Mouse (Mus musculus) MEL (cell line): ENCODE measurements around the gene Myo10. TPM values are rescaled to one million over a fixed set of nuclear protein-coding genes. Genes with fewer than 3 reads are reported as not detected.

Experiments
- DNase-seq: peaks from one replicate; pipeline ENCODE4 v3.0.0; 2011; ENCODE audit warnings: low read depth, low spot score
- H3K27ac ChIP-seq: 2 replicates; pipeline ENCODE4 v1.5.1; 2012; ENCODE audit warnings: low read depth, mild to moderate bottlenecking, control low read depth, low read length, moderate library complexity; ENCODE audit not compliant: control insufficient read depth
- H3K27me3 ChIP-seq, 2 experiments: fragments of 150-350 bp in 1 of 2; sonication (generic) in 1 of 2; 2 replicates each; pipeline ENCODE4 v1.6.1; 2012; ENCODE audit warnings: low read length in 2 of 2, mild to moderate bottlenecking in 2 of 2, improper control_type of control experiment in 1 of 2, moderate library complexity in 1 of 2; ENCODE audit not compliant: insufficient read depth in 2 of 2, control insufficient read depth in 1 of 2
- H3K36me3 ChIP-seq, 2 experiments: 2 replicates each; pipeline ENCODE4 v1.6.1; 2012 to 2014; ENCODE audit warnings: low read length in 2 of 2, improper control_type of control experiment in 1 of 2, inconsistent platforms in 1 of 2, mild to moderate bottlenecking in 1 of 2; ENCODE audit not compliant: insufficient read depth in 2 of 2, control insufficient read depth in 1 of 2
- H3K4me1 ChIP-seq, 2 experiments: fragments of 150-350 bp in 1 of 2; sonication (generic) in 1 of 2; 2 replicates each; pipeline ENCODE4 v1.6.1; 2012; ENCODE audit warnings: low read length in 2 of 2, improper control_type of control experiment in 1 of 2, mild to moderate bottlenecking in 1 of 2; ENCODE audit not compliant: insufficient read depth in 2 of 2, control insufficient read depth in 1 of 2
- H3K4me3 ChIP-seq, 2 experiments: fragments of 150-350 bp in 1 of 2; sonication (generic) in 1 of 2; 2 replicates each; pipeline ENCODE4 v1.5.1; 2012; ENCODE audit warnings: low read depth in 2 of 2, low read length in 2 of 2, mild to moderate bottlenecking in 2 of 2, moderate library complexity in 2 of 2, control low read depth in 1 of 2, improper control_type of control experiment in 1 of 2; ENCODE audit not compliant: control insufficient read depth in 1 of 2, insufficient read depth in 1 of 2
- H3K79me2 ChIP-seq: 2 replicates; pipeline ENCODE4 v1.6.1; 2012; ENCODE audit warnings: mild to moderate bottlenecking, low read length, moderate library complexity; ENCODE audit not compliant: control insufficient read depth, poor library complexity, insufficient read depth
- H3K9ac ChIP-seq: 2 replicates; pipeline ENCODE4 v1.6.1; 2012; ENCODE audit warnings: low read depth, mild to moderate bottlenecking, control low read depth, low read length, moderate library complexity; ENCODE audit not compliant: control insufficient read depth, poor library complexity, severe bottlenecking
- H3K9me3 ChIP-seq: fragments of 150-350 bp; sonication (generic); replicated peaks from 2 replicates; pipeline ENCODE4 v1.6.1; 2012; ENCODE audit warnings: mild to moderate bottlenecking, low read length, improper control_type of control experiment, moderate library complexity; ENCODE audit not compliant: insufficient read depth
- CHD1 ChIP-seq: IDR thresholded peaks from 2 replicates; pipeline ENCODE4 v1.6.1; 2012; ENCODE audit warnings: low read depth, mild to moderate bottlenecking, inconsistent platforms, low read length, improper control_type of control experiment
- CHD2 ChIP-seq: IDR thresholded peaks from 2 replicates; pipeline ENCODE4 v1.6.1; 2011; ENCODE audit warnings: low read length, improper control_type of control experiment
- CTCF ChIP-seq, 3 experiments: IDR thresholded peaks in 2 of 3; conservative IDR thresholded peaks in 1 of 3; 2 replicates each; pipeline ENCODE4 v1.5.1; 2011 to 2012; ENCODE audit warnings: low read length in 3 of 3, low read depth in 2 of 3, mild to moderate bottlenecking in 2 of 3, improper control_type of control experiment in 1 of 3, inconsistent platforms in 1 of 3, mixed read lengths in 1 of 3, moderate library complexity in 1 of 3; ENCODE audit not compliant: control insufficient read depth in 1 of 3, insufficient read depth in 1 of 3, poor library complexity in 1 of 3, severe bottlenecking in 1 of 3
- E2F4 ChIP-seq: IDR thresholded peaks from 2 replicates; pipeline ENCODE4 v1.6.1; 2011; ENCODE audit warnings: low read depth, low read length, improper control_type of control experiment, borderline replicate concordance
- EP300 ChIP-seq, 2 experiments: IDR thresholded peaks; 2 replicates each; pipeline ENCODE4 v1.6.1; 2011; ENCODE audit warnings: improper control_type of control experiment in 2 of 2, low read length in 2 of 2, low read depth in 1 of 2, mild to moderate bottlenecking in 1 of 2
- ETS1 ChIP-seq: IDR thresholded peaks from 2 replicates; pipeline ENCODE4 v1.6.1; 2012; ENCODE audit warnings: low read depth, mild to moderate bottlenecking, inconsistent platforms, low read length, improper control_type of control experiment, moderate library complexity
- GATA1 ChIP-seq: IDR thresholded peaks from 2 replicates; pipeline ENCODE4 v1.6.1; 2011; ENCODE audit warnings: low read depth, low read length, improper control_type of control experiment
- JUND ChIP-seq: IDR thresholded peaks from 2 replicates; pipeline ENCODE4 v1.6.1; 2011; ENCODE audit warnings: low read depth, mild to moderate bottlenecking, improper control_type of control experiment, low read length
- MEF2A ChIP-seq: IDR thresholded peaks from 2 replicates; pipeline ENCODE4 v1.6.1; 2014; ENCODE audit warnings: low read depth, mild to moderate bottlenecking, inconsistent platforms, low read length, improper control_type of control experiment; ENCODE audit not compliant: poor library complexity, insufficient replicate concordance, severe bottlenecking; ENCODE audit errors: extremely low read depth
- MXI1 ChIP-seq: IDR thresholded peaks from 2 replicates; pipeline ENCODE4 v1.6.1; 2011; ENCODE audit warnings: mild to moderate bottlenecking, low read depth, low read length, improper control_type of control experiment
- MYB ChIP-seq: IDR thresholded peaks from 2 replicates; pipeline ENCODE4 v1.6.1; 2011; ENCODE audit warnings: mild to moderate bottlenecking, low read depth, low read length, improper control_type of control experiment
- MYC ChIP-seq: IDR thresholded peaks from 2 replicates; pipeline ENCODE4 v1.6.1; 2011; ENCODE audit warnings: low read depth, mild to moderate bottlenecking, low read length, improper control_type of control experiment, moderate library complexity
- NELFE ChIP-seq: IDR thresholded peaks from 2 replicates; pipeline ENCODE4 v1.6.1; 2011; ENCODE audit warnings: low read depth, low read length, improper control_type of control experiment
- NRF1 ChIP-seq: IDR thresholded peaks from 2 replicates; pipeline ENCODE4 v1.6.1; 2014; ENCODE audit warnings: low read depth, mild to moderate bottlenecking, inconsistent platforms, low read length, improper control_type of control experiment, moderate library complexity; ENCODE audit not compliant: poor library complexity, insufficient read depth, severe bottlenecking
- POLR2A ChIP-seq, 2 experiments: IDR thresholded peaks; 2 replicates each; pipeline ENCODE4 v1.6.1; 2011 to 2012; ENCODE audit warnings: low read length in 2 of 2, mild to moderate bottlenecking in 2 of 2, control low read depth in 1 of 2, improper control_type of control experiment in 1 of 2, low read depth in 1 of 2, moderate library complexity in 1 of 2; ENCODE audit not compliant: control insufficient read depth in 1 of 2, insufficient read depth in 1 of 2, poor library complexity in 1 of 2
- POLR2AphosphoS2 ChIP-seq: IDR thresholded peaks from 2 replicates; pipeline ENCODE4 v1.6.1; 2011; ENCODE audit warnings: low read length, improper control_type of control experiment
- RAD21 ChIP-seq: IDR thresholded peaks from 2 replicates; pipeline ENCODE4 v1.6.1; 2011; ENCODE audit warnings: mild to moderate bottlenecking, low read depth, low read length, improper control_type of control experiment
- RCOR1 ChIP-seq: IDR thresholded peaks from 2 replicates; pipeline ENCODE4 v1.6.1; 2012; ENCODE audit warnings: low read depth, mild to moderate bottlenecking, inconsistent platforms, low read length, improper control_type of control experiment
- SIN3A ChIP-seq: IDR thresholded peaks from 2 replicates; pipeline ENCODE4 v1.6.1; 2012; ENCODE audit warnings: low read length, improper control_type of control experiment, inconsistent platforms
- TAL1 ChIP-seq: IDR thresholded peaks from 2 replicates; pipeline ENCODE4 v1.6.1; 2012; ENCODE audit warnings: mild to moderate bottlenecking, inconsistent platforms, low read length, moderate library complexity, mixed read lengths
- TBP ChIP-seq: IDR thresholded peaks from 2 replicates; pipeline ENCODE4 v1.8.0; 2011; ENCODE audit warnings: low read depth, low read length, improper control_type of control experiment
- TCF12 ChIP-seq: IDR thresholded peaks from 2 replicates; pipeline ENCODE4 v1.6.1; 2014; ENCODE audit warnings: low read depth, mild to moderate bottlenecking, inconsistent platforms, low read length, improper control_type of control experiment, moderate library complexity
- USF1 ChIP-seq: IDR thresholded peaks from 2 replicates; pipeline ENCODE4 v1.6.1; 2014; ENCODE audit warnings: low read depth, mild to moderate bottlenecking, inconsistent platforms, low read length, improper control_type of control experiment, moderate library complexity
- USF2 ChIP-seq, 2 experiments: IDR thresholded peaks; 2 replicates each; pipeline ENCODE4 v1.6.1; 2011 to 2012; ENCODE audit warnings: improper control_type of control experiment in 2 of 2, low read length in 2 of 2, borderline replicate concordance in 1 of 2, inconsistent platforms in 1 of 2, low read depth in 1 of 2, mild to moderate bottlenecking in 1 of 2; ENCODE audit not compliant: insufficient read depth in 1 of 2
- ZC3H11A ChIP-seq: IDR thresholded peaks from 2 replicates; pipeline ENCODE4 v1.6.1; 2012; ENCODE audit warnings: low read depth, mild to moderate bottlenecking, inconsistent platforms, low read length, improper control_type of control experiment
- ZKSCAN1 ChIP-seq: IDR thresholded peaks from 2 replicates; pipeline ENCODE4 v1.6.1; 2012; ENCODE audit warnings: low read depth, mild to moderate bottlenecking, inconsistent platforms, low read length, improper control_type of control experiment, moderate library complexity
- ZNF384 ChIP-seq: IDR thresholded peaks from 2 replicates; pipeline ENCODE4 v1.6.1; 2012; ENCODE audit warnings: low read depth, mild to moderate bottlenecking, inconsistent platforms, low read length, improper control_type of control experiment
- polyA plus RNA-seq, 2 experiments: library from polyadenylated mRNA; stranded (reverse) in 1 of 2; unstranded in 1 of 2; fragments of >175 nt in 1 of 2; fragments of >200 nt in 1 of 2; gene quantifications; 2 replicates each; pipeline versions ENCODE4 v1.2.1 to v1.2.4; 2012; ENCODE audit warnings: low replicate concordance in 2 of 2, low read depth in 1 of 2; ENCODE audit not compliant: insufficient read length in 2 of 2, insufficient read depth in 1 of 2, missing spikeins in 1 of 2
- total RNA-seq: library from RNA; depleted of rRNA; stranded (reverse); fragments of 300-350 nt; gene quantifications from 2 replicates; pipeline ENCODE4 v1.2.3, GENCODE M21; 2012

The Myo10 gene
- total and polyA plus RNA-seq, 3 experiments = 0.01 TPM; not detected in 2

DNA sequence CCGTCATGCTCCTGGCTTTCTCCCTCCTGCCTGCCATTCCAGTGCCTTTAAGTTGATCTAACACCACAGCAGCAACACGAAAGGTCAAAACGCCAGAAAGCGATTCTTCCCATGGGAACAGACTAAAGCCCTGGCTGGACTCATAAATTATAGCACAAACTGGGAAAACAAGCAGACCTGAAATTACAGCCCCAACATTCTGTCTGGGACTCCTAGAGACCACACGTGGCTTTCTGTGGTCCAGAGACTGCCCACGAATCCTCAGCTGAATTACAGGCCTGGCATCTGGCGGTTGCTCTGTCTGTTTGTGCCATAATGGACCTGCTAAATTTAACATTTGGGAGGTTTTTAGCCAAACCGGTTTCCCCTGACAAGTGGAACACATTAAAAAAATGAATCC, 171.8 kb downstream of the Myo10 start:
- H3K27me3 ChIP-seq = no peaks in the 10 kb centered on the region; a peak in 1 of 4 replicates
- no peaks in the 10 kb centered on the region for H3K4me1 ChIP-seq
- H3K27ac ChIP-seq = no peak overlapping the region
- no peak overlapping the region for H3K4me3 ChIP-seq
- no peaks in the 10 kb centered on the region for H3K36me3 ChIP-seq
- H3K9ac ChIP-seq = no peak overlapping the region
- no peaks in the 10 kb centered on the region for H3K79me2 ChIP-seq
- no peak for DNase-seq
- H3K9me3 ChIP-seq = no peaks in the 10 kb centered on the region
- TF ChIP-seq USF2 (IDR thresholded peaks at IDR 0.05; ENCODE audit: borderline replicate concordance in 1 of 2, insufficient read depth in 1 of 2, low read depth in 1 of 2, low read length in 2 of 2) = no peak
- TF ChIP-seq ETS1 = no peak
- no peak for TF ChIP-seq ZNF384
- TF ChIP-seq MXI1 = no peak
- no peak for TF ChIP-seq NELFE
- no peak for TF ChIP-seq TBP
- no peak for TF ChIP-seq CHD1
- TF ChIP-seq ZKSCAN1 = no peak
- TF ChIP-seq POLR2A (IDR thresholded peaks at IDR 0.05; ENCODE audit: control insufficient read depth in 1 of 2, insufficient read depth in 1 of 2, low read depth in 1 of 2, low read length in 2 of 2, poor library complexity in 1 of 2) = no peak
- no peak for TF ChIP-seq USF1
- no peak for TF ChIP-seq ZC3H11A
- TF ChIP-seq CTCF (IDR thresholded peaks at IDR 0.05 in 2 of 3, conservative IDR thresholded peaks at IDR 0.05 in 1 of 3; ENCODE audit: control insufficient read depth in 1 of 3, insufficient read depth in 1 of 3, low read depth in 2 of 3, low read length in 3 of 3, poor library complexity in 1 of 3, severe bottlenecking in 1 of 3) = no peak
- no peak for TF ChIP-seq TAL1
- no peak for TF ChIP-seq JUND

DNA sequence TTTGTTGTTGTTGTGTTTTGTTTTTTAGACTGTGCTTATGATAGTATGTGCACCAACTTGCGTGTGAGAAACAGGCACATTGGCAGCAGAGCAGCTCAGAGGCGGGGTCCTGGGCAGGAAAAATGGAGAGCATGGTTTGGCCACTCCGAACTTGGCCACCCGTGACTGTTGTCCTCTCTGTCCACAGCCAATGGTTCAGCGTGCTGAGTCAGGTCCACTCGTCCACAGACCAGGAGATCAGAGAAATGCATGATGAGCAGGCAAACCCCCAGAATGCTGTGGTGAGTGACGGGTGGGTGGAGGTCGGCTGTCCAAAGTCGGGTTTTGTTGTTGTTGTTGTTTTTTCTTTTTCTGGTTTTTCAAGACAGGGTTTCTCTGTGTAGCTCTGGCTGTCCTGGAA, 173.2 kb downstream of the Myo10 start:
- DNase-seq = no peak
- Histone ChIP-seq H3K79me2 (no peaks in the 10 kb centered on the region), H3K4me1 (no peaks in the 10 kb centered on the region), H3K9ac (no peak overlapping the region), H3K9me3 (no peaks in the 10 kb centered on the region), H3K36me3 (no peaks in the 10 kb centered on the region), H3K4me3 (no peak overlapping the region), H3K27ac (no peak overlapping the region), H3K27me3 (no peaks in the 10 kb centered on the region; a peak in 1 of 4 replicates)
- TF ChIP-seq ZKSCAN1 (no peak), GATA1 (no peak), RAD21 (no peak), E2F4 (no peak), SIN3A (no peak), ZNF384 (no peak), MYC (no peak), TCF12 (no peak), RCOR1 (no peak), MEF2A (no peak), NRF1 (no peak), POLR2A (IDR thresholded peaks at IDR 0.05; ENCODE audit: control insufficient read depth in 1 of 2, insufficient read depth in 1 of 2, low read depth in 1 of 2, low read length in 2 of 2, poor library complexity in 1 of 2) (no peak), USF2 (IDR thresholded peaks at IDR 0.05; ENCODE audit: borderline replicate concordance in 1 of 2, insufficient read depth in 1 of 2, low read depth in 1 of 2, low read length in 2 of 2) (no peak), POLR2AphosphoS2 (no peak), CHD1 (no peak), CHD2 (no peak), ZC3H11A (no peak), MYB (no peak), EP300 (IDR thresholded peaks at IDR 0.05; ENCODE audit: low read depth in 1 of 2, low read length in 2 of 2) (no peak)
